Mouse (Mus musculus): ENCODE results near the gene Hist1h1t.

The Hist1h1t gene

DNA sequence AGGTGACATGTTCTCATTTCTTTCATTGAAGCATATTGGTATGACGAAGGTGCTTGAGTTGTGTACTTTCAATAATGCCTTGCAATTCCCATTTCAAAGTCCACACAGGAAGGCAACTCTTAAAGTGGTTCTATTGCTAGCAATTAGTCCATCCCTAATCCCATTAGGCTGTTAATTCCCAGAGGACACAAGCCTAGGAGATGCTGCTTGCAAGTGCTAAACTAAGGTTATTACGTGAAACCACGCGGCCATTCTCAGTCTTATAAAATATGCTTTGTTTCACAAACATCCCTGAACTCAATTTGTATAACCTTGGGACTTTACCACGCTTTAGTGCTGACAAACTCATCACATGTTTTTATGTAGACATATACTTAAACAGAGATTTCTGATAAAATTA is 41.5 kb downstream of the Hist1h1t start:
- DNase-seq (ENCODE audit: low spot score in 2 of 2): no peak

- no peak for DNase-seq (ENCODE audit: low spot score in 2 of 2)
Measured at GRCm38 (mm10) chr13:23738041-23738440, 42.4 kb downstream of the Hist1h1t start.

DNA sequence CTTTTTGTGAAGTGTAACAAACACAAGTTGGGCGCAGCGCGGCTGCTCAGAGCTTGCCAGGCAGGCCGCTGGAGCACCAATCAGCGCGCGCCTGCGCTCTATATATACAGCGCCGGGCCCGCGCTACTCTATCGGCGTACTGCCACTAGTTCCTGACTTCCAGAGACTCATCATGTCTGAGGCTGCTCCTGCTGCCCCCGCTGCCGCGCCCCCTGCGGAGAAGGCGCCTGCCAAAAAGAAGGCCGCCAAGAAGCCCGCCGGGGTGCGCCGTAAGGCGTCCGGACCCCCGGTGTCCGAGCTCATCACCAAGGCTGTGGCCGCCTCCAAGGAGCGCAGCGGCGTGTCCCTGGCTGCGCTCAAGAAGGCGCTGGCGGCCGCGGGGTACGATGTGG is 43.1 kb downstream of the Hist1h1t start, which contains the start of gene Hist1h1c:
TSS of gene Hist1h1c (plus strand) at position 132 of the 392 bp plus-strand sequence.
- peak; percentile 87 to 88 for DNase-seq (ENCODE audit: low spot score in 2 of 2)

DNA sequence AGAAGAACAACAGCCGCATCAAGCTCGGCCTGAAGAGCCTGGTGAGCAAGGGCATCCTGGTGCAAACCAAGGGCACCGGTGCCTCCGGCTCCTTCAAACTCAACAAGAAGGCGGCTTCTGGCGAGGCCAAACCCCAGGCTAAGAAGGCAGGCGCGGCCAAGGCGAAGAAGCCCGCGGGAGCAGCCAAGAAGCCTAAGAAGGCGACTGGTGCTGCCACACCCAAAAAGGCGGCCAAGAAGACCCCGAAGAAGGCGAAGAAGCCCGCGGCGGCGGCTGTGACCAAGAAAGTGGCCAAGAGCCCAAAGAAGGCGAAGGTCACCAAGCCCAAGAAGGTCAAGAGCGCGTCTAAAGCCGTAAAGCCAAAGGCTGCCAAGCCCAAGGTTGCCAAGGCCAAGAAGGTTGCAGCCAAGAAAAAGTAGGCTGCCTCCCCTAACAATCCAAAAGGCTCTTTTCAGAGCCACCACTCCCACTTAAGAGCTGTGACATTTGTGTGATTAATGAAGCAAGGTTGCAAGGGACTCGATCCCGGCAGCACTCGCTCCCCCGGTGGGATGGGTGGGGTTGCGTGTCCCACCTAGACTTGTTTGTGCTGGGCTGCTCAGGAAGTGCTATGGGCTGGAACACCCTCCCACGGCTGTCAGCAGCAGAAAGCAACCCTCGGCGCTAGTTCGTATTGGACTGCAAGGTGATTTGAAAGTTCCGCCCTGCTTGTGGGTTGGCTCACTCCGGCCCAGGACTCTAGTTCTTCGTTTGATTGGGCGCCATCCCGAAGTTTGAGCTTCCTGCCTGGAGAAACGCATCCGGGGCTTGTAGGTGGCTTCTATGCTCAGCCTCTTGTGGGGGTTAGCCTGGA is 43.7 kb downstream of the Hist1h1t start:
- DNase-seq (ENCODE audit: low spot score in 2 of 2): peak; percentile 89 to 91

DNA sequence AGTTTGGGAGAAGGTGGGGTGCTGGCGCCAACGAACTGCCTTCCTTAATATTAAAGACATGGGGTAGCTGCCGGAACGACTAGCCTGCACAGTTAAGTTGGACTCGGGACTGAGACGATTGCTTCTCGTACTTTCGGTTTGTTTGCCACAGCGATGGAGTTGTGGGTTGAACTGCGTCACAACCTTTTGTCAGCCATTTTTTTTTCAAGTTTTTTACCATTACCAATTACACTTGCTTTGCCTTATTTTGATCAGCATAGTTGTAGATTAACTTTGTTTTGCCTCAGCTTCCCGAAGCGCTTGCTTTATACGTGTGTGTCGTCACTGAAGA is 44.3 kb downstream of the Hist1h1t start:
- DNase-seq (ENCODE audit: low spot score in 2 of 2): no peak

DNA sequence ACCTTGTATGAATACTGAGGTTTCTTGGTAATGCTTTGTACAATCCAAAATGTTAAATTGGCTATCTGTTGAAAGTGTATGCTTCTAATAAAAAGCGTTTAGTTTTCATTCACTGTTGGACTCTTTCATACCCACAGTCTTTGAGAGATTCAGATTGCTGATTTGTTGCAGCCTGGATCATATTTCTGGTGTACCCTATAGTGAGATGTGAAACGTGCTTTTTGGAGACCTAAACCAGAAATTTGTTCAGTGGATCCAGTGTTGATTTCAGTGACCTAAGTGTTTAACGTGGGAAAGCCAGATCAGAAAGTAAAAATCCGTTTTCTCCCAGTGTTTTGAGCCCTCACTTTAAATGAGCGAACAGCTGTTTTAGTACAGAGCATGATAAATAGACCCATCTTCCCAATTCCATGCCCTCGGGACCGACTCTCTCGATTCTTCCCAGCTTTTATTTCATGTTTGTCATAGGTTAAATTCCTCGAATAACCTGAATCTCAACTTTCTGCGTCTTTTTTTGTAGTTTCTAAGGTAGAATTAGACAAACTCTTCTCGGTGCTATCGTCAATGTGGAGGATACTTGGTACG is 44.7 kb downstream of the Hist1h1t start:
- DNase-seq (ENCODE audit: low spot score in 2 of 2): no peak

- DNase-seq (ENCODE audit: low spot score in 2 of 2): no peak
Measured at GRCm38 (mm10) chr13:23740910-23741309, 45.3 kb downstream of the Hist1h1t start.

DNA sequence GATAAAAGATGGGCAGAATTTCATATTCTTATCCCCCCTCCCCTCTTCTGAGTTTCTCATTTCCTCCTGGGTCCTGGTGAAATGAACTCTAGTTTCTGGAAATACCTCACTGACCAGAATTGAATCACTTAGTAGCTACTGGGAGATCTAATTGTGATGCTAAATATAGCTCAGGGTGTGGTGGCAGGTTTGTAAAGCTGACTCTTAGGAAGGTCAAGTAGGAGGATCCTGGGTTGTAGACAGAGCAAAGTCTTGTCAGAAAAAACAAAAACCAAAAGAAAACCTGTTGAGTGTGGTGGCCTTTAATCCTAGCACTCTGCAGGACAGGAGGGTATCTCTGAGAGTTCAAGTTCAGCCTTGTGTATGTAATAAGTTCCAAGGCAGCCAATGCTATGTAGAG is 46.4 kb downstream of the Hist1h1t start:
- no peak for DNase-seq (ENCODE audit: low spot score in 2 of 2)

DNA sequence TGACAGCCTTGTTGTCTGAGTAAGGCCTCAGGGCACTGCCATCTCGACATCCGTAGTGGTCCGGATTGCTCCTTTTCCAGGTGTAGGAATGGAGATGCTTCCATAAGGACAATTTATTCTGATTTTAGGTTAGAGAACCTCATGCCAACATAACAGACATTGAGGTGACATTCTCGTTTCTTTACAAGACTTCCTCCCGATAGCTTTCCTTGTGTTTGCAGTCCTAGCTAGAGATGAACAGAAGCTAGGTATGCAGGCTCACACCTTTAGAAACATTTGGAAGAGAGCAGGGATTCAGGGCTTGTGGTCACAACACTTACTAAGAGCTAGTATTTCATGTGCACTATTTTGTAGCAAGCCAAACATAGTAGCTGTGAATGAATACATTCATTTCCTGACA is 47.6 kb downstream of the Hist1h1t start:
- no peak for DNase-seq (ENCODE audit: low spot score in 2 of 2)

GRCm38 (mm10) chr13:23743963-23744362 is 48.3 kb downstream of the Hist1h1t start:
- DNase-seq (ENCODE audit: low spot score in 2 of 2): no peak

- DNase-seq (ENCODE audit: low spot score in 2 of 2): no peak
Measured at GRCm38 (mm10) chr13:23744421-23745380, 49.1 kb downstream of the Hist1h1t start.

DNA sequence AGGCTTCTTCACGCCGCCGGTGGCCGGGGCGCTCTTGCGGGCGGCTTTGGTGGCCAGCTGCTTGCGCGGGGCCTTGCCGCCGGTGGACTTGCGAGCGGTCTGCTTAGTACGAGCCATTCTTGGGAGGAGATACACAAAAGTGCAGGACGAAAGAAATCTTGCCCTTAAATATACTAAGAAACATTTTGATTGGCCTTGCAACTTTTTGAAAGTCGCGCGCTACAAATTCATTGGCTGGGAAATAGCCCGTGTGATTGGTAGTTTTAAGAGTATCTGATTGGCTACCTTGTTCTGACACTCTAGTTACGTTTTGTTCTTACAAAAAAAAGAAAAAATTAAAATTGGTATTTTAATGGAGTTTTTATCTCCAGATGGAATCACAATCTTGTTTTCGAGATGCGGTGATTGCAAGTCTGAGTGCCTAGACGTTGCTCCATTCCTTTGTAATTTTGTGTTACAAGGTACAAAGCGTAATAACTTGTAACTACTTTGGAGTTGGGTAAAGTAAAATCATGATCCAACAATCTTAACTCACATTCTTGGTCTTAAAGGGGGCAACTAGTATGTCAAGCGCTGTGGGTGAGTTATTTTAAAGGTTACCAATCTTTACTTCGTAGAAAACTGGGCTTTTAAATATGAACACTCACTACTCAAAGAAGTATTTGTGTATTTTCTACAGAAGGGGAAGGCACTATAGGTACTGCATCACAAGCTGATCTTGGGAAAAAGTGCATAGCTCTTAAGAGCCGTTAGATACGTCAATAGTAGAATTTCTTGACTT is 50.0 kb downstream of the Hist1h1t start, which contains the start of gene Hist1h3c:
TSS of gene Hist1h3c (minus strand) at position 222 of the 781 bp plus-strand sequence.
- DNase-seq (ENCODE audit: low spot score in 2 of 2): peak; percentile 62 to 84
